Mouse (Mus musculus) E14TG2a.4 (cell line): ENCODE measurements around the gene Slc35f4.

ENCODE experiments used
- H3K27me3 ChIP-seq: 2 replicates; pipeline ENCODE4 v1.6.1; 2014; ENCODE audit warnings: low read length, control low read depth; ENCODE audit not compliant: insufficient read depth
- H3K36me3 ChIP-seq: 2 replicates; pipeline ENCODE4 v1.6.1; 2014; ENCODE audit warnings: low read length, control low read depth; ENCODE audit not compliant: insufficient read depth
- H3K4me1 ChIP-seq: replicated peaks from 2 replicates; pipeline ENCODE4 v1.6.1; 2014; ENCODE audit warnings: low read depth, low read length, control low read depth
- H3K4me3 ChIP-seq: replicated peaks from 2 replicates; pipeline ENCODE4 v1.5.1; 2014; ENCODE audit warnings: mild to moderate bottlenecking, low read length
- H3K9me3 ChIP-seq: 2 replicates; pipeline ENCODE4 v1.6.1; 2014; ENCODE audit warnings: low read length, control low read depth
- CTCF ChIP-seq: conservative IDR thresholded peaks from 2 replicates; pipeline ENCODE4 v1.5.1; 2014; ENCODE audit warnings: low read length
- NANOG ChIP-seq: IDR thresholded peaks from 2 replicates; pipeline ENCODE4 v1.6.1; 2014; ENCODE audit warnings: borderline replicate concordance, low read length, mixed read lengths
- POU5F1 ChIP-seq: IDR thresholded peaks from 2 replicates; pipeline ENCODE4 v1.6.1; 2014; ENCODE audit warnings: low read length, borderline replicate concordance

Slc35f4 gene

GRCm38 (mm10) chr14:49307842-49308241 lies 218.0 kb downstream of the Slc35f4 start:
- Histone ChIP-seq H3K9me3 (no peaks in the 10 kb centered on the region), H3K36me3 (no peaks in the 10 kb centered on the region), H3K27me3 (no peaks in the 10 kb centered on the region), H3K4me3 (no peak overlapping the region), H3K4me1 (no peaks in the 10 kb centered on the region)
- TF ChIP-seq NANOG (no peak), CTCF (no peak), POU5F1 (no peak)

GRCm38 (mm10) chr14:49305534-49306409 lies 220.1 kb downstream of the Slc35f4 start:
- Histone ChIP-seq H3K4me1 (peaks cover 9% of the 10 kb centered on the region), H3K4me3 (no peak overlapping the region), H3K27me3 (no peaks in the 10 kb centered on the region), H3K36me3 (no peaks in the 10 kb centered on the region), H3K9me3 (no peaks in the 10 kb centered on the region)
- TF ChIP-seq CTCF (no peak), POU5F1 (no peak), NANOG (no peak)

- peaks cover 18% of the 10 kb centered on the region for H3K4me1 ChIP-seq
- no peaks in the 10 kb centered on the region for H3K27me3 ChIP-seq
- no peaks in the 10 kb centered on the region for H3K9me3 ChIP-seq
- no peak overlapping the region for H3K4me3 ChIP-seq
- TF ChIP-seq POU5F1 (no peak), CTCF (no peak), NANOG (no peak)
- H3K36me3 ChIP-seq = no peaks in the 10 kb centered on the region
Measured at GRCm38 (mm10) chr14:49302271-49302857, 223.5 kb downstream of the Slc35f4 start.

- no peak for TF ChIP-seq CTCF
- no peak for TF ChIP-seq NANOG
- TF ChIP-seq POU5F1 = no peak
- Histone ChIP-seq H3K4me3 (no peak overlapping the region), H3K9me3 (no peaks in the 10 kb centered on the region), H3K27me3 (no peaks in the 10 kb centered on the region), H3K36me3 (no peaks in the 10 kb centered on the region), H3K4me1 (peaks cover 18% of the 10 kb centered on the region)
Measured at GRCm38 (mm10) chr14:49300981-49301619, 224.7 kb downstream of the Slc35f4 start.

GRCm38 (mm10) chr14:49300326-49300725 lies 225.5 kb downstream of the Slc35f4 start:
- Histone ChIP-seq H3K27me3 (no peaks in the 10 kb centered on the region), H3K4me1 (peaks cover 18% of the 10 kb centered on the region), H3K4me3 (no peak overlapping the region), H3K36me3 (no peaks in the 10 kb centered on the region), H3K9me3 (no peaks in the 10 kb centered on the region)
- TF ChIP-seq CTCF (no peak), POU5F1 (no peak), NANOG (no peak)

- no peaks in the 10 kb centered on the region for H3K9me3 ChIP-seq
- no peak for TF ChIP-seq POU5F1
- no peak for TF ChIP-seq CTCF
- no peak for TF ChIP-seq NANOG
- no peaks in the 10 kb centered on the region for H3K27me3 ChIP-seq
- H3K4me3 ChIP-seq = no peak overlapping the region
- no peaks in the 10 kb centered on the region for H3K36me3 ChIP-seq
- H3K4me1 ChIP-seq = no peaks in the 10 kb centered on the region
Measured at GRCm38 (mm10) chr14:49293802-49294449, 231.9 kb downstream of the Slc35f4 start.

- no peaks in the 10 kb centered on the region for H3K36me3 ChIP-seq
- H3K4me3 ChIP-seq = no peak overlapping the region
- H3K27me3 ChIP-seq = no peaks in the 10 kb centered on the region
- TF ChIP-seq NANOG (no peak), CTCF (no peak), POU5F1 (no peak)
- H3K9me3 ChIP-seq = peaks cover 8% of the 10 kb centered on the region
- H3K4me1 ChIP-seq = peaks cover 10% of the 10 kb centered on the region
Measured at GRCm38 (mm10) chr14:49290029-49290745, 235.7 kb downstream of the Slc35f4 start.
